Mouse (Mus musculus): Measurements from ENCODE around the gene Narfl. TPM values are rescaled to one million over a fixed set of nuclear protein-coding genes. Genes with fewer than 3 reads are reported as not detected.

The Narfl gene
- total RNA-seq, 1 experiment: 27.0 TPM

DNA sequence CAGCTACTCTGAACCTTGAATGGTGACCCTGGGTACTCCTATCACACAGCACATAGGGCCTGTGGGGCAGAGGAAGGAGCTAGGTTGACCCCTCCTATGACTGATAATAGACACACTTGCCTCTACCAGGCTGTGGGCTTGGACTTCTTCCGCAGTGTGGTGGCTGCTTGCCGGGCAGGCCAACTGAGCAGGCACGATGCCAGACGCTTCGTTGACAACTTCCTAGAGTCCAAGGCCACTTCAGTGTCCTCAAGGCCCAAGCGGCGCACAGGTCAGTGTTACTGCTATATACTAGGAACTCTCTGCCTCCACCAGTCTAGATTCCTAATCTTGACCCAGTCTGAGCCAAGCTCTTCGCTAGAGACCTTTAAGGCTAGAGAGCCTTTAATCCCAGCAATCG is 29.7 kb upstream of the Narfl start:
- no peak overlapping the region for H3K4me3 ChIP-seq (ENCODE audit: insufficient read depth in 1 of 2, low read depth in 1 of 2, low read length in 2 of 2, poor library complexity in 1 of 2, severe bottlenecking in 1 of 2)
- no peaks in the 10 kb centered on the region for H3K9me3 ChIP-seq (ENCODE audit: control insufficient read depth, insufficient read depth, low read depth, low read length)
- no peak overlapping the region; the same call in 1 of the 2 replicates for H3K27ac ChIP-seq (ENCODE audit: insufficient read depth, low read depth, low read length, poor library complexity, severe bottlenecking)
- no peak for TF ChIP-seq ZNF384 (IDR thresholded peaks at IDR 0.05; ENCODE audit: low read depth, low read length)
- TF ChIP-seq CHD2 (IDR thresholded peaks at IDR 0.05; ENCODE audit: low read depth, low read length): no peak
- no peak for TF ChIP-seq MAFK (IDR thresholded peaks at IDR 0.05; ENCODE audit: insufficient read depth, low read depth, low read length)
- TF ChIP-seq HCFC1 (IDR thresholded peaks at IDR 0.05; ENCODE audit: borderline replicate concordance, insufficient read depth, low read length): no peak
- TF ChIP-seq ZC3H11A (IDR thresholded peaks at IDR 0.05; ENCODE audit: borderline replicate concordance, low read depth, low read length): no peak
- in situ Hi-C loops (cut with MboI; ENCODE audit: low sequenced_read_pairs in 2 of 2, unreplicated experiment in 2 of 2): no loop called here
- no peak for DNase-seq (ENCODE audit: low read depth, low spot score)
- no peak overlapping the region for H3K9ac ChIP-seq (ENCODE audit: insufficient read depth, low read depth, low read length, poor library complexity, severe bottlenecking)
- no peaks in the 10 kb centered on the region for H3K36me3 ChIP-seq (ENCODE audit: control insufficient read depth, insufficient read depth, low read length, poor library complexity, severe bottlenecking)
- H3K4me1 ChIP-seq (ENCODE audit: control insufficient read depth in 2 of 2, insufficient read depth in 2 of 2, low read length in 2 of 2, poor library complexity in 1 of 2): peaks cover 0 to 3% of the 10 kb centered on the region in 2 experiments; a peak in 1 of 4 replicates

DNA sequence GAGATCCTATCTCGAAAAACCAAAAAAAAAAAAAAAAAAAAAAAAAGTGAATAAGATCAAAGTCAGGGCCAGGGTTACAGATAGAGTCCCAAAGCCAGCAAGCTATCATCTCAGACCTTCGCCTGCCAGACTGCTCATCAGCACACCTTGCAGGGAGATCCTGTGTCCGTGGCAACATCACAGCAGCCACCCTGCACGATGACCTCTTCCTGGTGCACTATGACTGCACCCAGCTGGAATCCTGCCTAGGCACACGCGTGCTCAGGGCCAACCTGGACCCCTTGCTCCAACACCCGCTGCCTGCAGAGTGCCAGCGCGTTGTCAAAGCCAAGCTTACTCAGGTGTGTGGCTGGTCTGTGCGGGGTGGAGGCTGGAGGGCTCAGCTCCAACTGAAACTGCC is 29.3 kb upstream of the Narfl start:
- no peak for DNase-seq (ENCODE audit: low read depth, low spot score)
- H3K9ac ChIP-seq (ENCODE audit: insufficient read depth, low read depth, low read length, poor library complexity, severe bottlenecking): no peak overlapping the region
- H3K4me1 ChIP-seq (ENCODE audit: control insufficient read depth in 2 of 2, insufficient read depth in 2 of 2, low read length in 2 of 2, poor library complexity in 1 of 2): peaks cover 0 to 3% of the 10 kb centered on the region in 2 experiments; a peak in 1 of 4 replicates
- H3K4me3 ChIP-seq (ENCODE audit: insufficient read depth in 1 of 2, low read depth in 1 of 2, low read length in 2 of 2, poor library complexity in 1 of 2, severe bottlenecking in 1 of 2): no peak overlapping the region
- in situ Hi-C loops (cut with MboI; ENCODE audit: low sequenced_read_pairs in 2 of 2, unreplicated experiment in 2 of 2): no loop called here
- H3K36me3 ChIP-seq (ENCODE audit: control insufficient read depth, insufficient read depth, low read length, poor library complexity, severe bottlenecking): no peaks in the 10 kb centered on the region
- no peaks in the 10 kb centered on the region for H3K9me3 ChIP-seq (ENCODE audit: control insufficient read depth, insufficient read depth, low read depth, low read length)
- TF ChIP-seq MAFK (IDR thresholded peaks at IDR 0.05; ENCODE audit: insufficient read depth, low read depth, low read length): no peak
- TF ChIP-seq HCFC1 (IDR thresholded peaks at IDR 0.05; ENCODE audit: borderline replicate concordance, insufficient read depth, low read length): no peak
- no peak for TF ChIP-seq ZC3H11A (IDR thresholded peaks at IDR 0.05; ENCODE audit: borderline replicate concordance, low read depth, low read length)
- no peak for TF ChIP-seq CHD2 (IDR thresholded peaks at IDR 0.05; ENCODE audit: low read depth, low read length)
- no peak for TF ChIP-seq ZNF384 (IDR thresholded peaks at IDR 0.05; ENCODE audit: low read depth, low read length)
- H3K27ac ChIP-seq (ENCODE audit: insufficient read depth, low read depth, low read length, poor library complexity, severe bottlenecking): no peak overlapping the region

DNA sequence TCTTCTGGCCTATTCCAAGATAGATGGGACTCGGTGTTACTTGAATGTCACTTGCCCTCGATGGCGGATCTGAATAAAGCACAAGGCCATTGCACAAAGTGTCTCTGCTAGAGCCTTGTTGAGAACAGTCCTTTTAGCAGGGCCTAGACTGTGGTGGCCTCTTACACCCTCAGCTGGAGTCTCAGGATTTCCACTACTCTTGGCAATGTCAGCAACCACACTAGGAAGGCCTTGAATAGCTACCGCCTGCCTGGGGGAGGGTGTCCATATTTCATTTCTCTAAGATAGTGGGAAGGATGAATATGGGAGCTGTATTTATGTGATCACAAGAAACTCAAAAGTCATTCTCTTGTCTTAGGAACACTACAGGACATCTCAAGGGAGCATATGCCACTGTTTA is 25.3 kb upstream of the Narfl start:
- Histone ChIP-seq H3K9ac (ENCODE audit: insufficient read depth, low read depth, low read length, poor library complexity, severe bottlenecking) (no peak overlapping the region), H3K27ac (ENCODE audit: insufficient read depth, low read depth, low read length, poor library complexity, severe bottlenecking) (no peak overlapping the region), H3K9me3 (ENCODE audit: control insufficient read depth, insufficient read depth, low read depth, low read length) (no peaks in the 10 kb centered on the region), H3K4me3 (ENCODE audit: insufficient read depth in 1 of 2, low read depth in 1 of 2, low read length in 2 of 2, poor library complexity in 1 of 2, severe bottlenecking in 1 of 2) (no peak overlapping the region), H3K36me3 (ENCODE audit: control insufficient read depth, insufficient read depth, low read length, poor library complexity, severe bottlenecking) (no peaks in the 10 kb centered on the region), H3K4me1 (ENCODE audit: control insufficient read depth in 2 of 2, insufficient read depth in 2 of 2, low read length in 2 of 2, poor library complexity in 1 of 2) (peaks cover 0 to 3% of the 10 kb centered on the region in 2 experiments; a peak in 1 of 4 replicates)
- DNase-seq (ENCODE audit: low read depth, low spot score): no peak
- in situ Hi-C loops (cut with MboI; ENCODE audit: low sequenced_read_pairs in 2 of 2, unreplicated experiment in 2 of 2): no loop called here
- TF ChIP-seq CHD2 (IDR thresholded peaks at IDR 0.05; ENCODE audit: low read depth, low read length): no peak

DNA sequence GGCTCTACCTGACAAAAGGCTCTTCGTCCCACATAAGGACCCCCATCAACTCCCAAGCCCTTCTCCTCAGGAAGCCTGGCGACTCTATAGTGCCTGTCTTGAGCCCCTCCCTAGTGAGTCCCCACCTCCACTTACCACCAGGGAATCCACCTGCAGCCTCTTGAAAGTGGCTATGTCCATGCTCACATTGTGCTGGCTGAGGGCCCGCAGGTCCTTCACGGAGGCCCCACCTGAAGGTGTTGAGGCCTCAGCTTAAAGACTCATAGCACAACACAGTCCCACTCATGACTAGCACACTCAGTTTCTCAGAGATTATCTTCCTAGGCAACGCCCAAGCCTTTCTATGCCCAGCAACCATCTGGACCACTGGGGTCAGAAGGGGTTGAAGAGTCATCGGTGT is 24.3 kb upstream of the Narfl start:
- in situ Hi-C loops (cut with MboI; ENCODE audit: low sequenced_read_pairs in 2 of 2, unreplicated experiment in 2 of 2): no loop called here
- Histone ChIP-seq H3K4me1 (ENCODE audit: control insufficient read depth in 2 of 2, insufficient read depth in 2 of 2, low read length in 2 of 2, poor library complexity in 1 of 2) (peaks cover 2 to 3% of the 10 kb centered on the region in 2 experiments; a peak in 2 of 4 replicates), H3K27ac (ENCODE audit: insufficient read depth, low read depth, low read length, poor library complexity, severe bottlenecking) (no peak overlapping the region), H3K4me3 (ENCODE audit: insufficient read depth in 1 of 2, low read depth in 1 of 2, low read length in 2 of 2, poor library complexity in 1 of 2, severe bottlenecking in 1 of 2) (no peak overlapping the region), H3K36me3 (ENCODE audit: control insufficient read depth, insufficient read depth, low read length, poor library complexity, severe bottlenecking) (no peaks in the 10 kb centered on the region), H3K9ac (ENCODE audit: insufficient read depth, low read depth, low read length, poor library complexity, severe bottlenecking) (no peak overlapping the region), H3K9me3 (ENCODE audit: control insufficient read depth, insufficient read depth, low read depth, low read length) (no peaks in the 10 kb centered on the region)
- no peak for DNase-seq (ENCODE audit: low read depth, low spot score)
- TF ChIP-seq ZNF384 (IDR thresholded peaks at IDR 0.05; ENCODE audit: low read depth, low read length) (no peak), CHD2 (IDR thresholded peaks at IDR 0.05; ENCODE audit: low read depth, low read length) (no peak), HCFC1 (IDR thresholded peaks at IDR 0.05; ENCODE audit: borderline replicate concordance, insufficient read depth, low read length) (no peak), MAFK (IDR thresholded peaks at IDR 0.05; ENCODE audit: insufficient read depth, low read depth, low read length) (no peak), ZC3H11A (IDR thresholded peaks at IDR 0.05; ENCODE audit: borderline replicate concordance, low read depth, low read length) (no peak)

DNA sequence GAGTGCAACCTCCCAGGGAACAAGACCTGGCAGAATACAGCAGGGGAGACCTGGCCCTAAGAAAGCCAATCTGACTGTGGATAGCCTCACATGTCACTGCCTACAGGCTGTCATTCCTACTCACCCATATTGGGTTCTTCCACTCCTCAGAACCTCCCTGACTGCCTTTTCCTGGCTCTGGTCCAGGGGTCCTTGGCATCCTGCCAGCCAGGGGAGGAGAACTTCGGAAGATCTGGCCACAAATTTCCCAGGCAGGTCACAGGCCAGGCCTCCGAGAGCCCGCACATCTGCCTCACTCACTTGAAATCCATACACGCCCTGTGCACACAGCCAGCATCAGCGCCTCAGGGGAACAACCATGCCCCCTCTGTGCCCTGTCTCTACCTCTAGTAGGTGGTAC is 22.1 kb upstream of the Narfl start:
- DNase-seq (ENCODE audit: low read depth, low spot score): no peak
- H3K9ac ChIP-seq (ENCODE audit: insufficient read depth, low read depth, low read length, poor library complexity, severe bottlenecking): no peak overlapping the region
- H3K36me3 ChIP-seq (ENCODE audit: control insufficient read depth, insufficient read depth, low read length, poor library complexity, severe bottlenecking): no peaks in the 10 kb centered on the region
- in situ Hi-C loops (cut with MboI; ENCODE audit: low sequenced_read_pairs in 2 of 2, unreplicated experiment in 2 of 2): no loop called here
- TF ChIP-seq ZC3H11A (IDR thresholded peaks at IDR 0.05; ENCODE audit: borderline replicate concordance, low read depth, low read length): no peak
- TF ChIP-seq ZNF384 (IDR thresholded peaks at IDR 0.05; ENCODE audit: low read depth, low read length): no peak
- no peak for TF ChIP-seq HCFC1 (IDR thresholded peaks at IDR 0.05; ENCODE audit: borderline replicate concordance, insufficient read depth, low read length)
- no peak overlapping the region for H3K27ac ChIP-seq (ENCODE audit: insufficient read depth, low read depth, low read length, poor library complexity, severe bottlenecking)
- H3K4me3 ChIP-seq (ENCODE audit: insufficient read depth in 1 of 2, low read depth in 1 of 2, low read length in 2 of 2, poor library complexity in 1 of 2, severe bottlenecking in 1 of 2): no peak overlapping the region
- H3K4me1 ChIP-seq (ENCODE audit: control insufficient read depth in 2 of 2, insufficient read depth in 2 of 2, low read length in 2 of 2, poor library complexity in 1 of 2): peaks cover 11 to 13% of the 10 kb centered on the region in 2 experiments
- no peaks in the 10 kb centered on the region for H3K9me3 ChIP-seq (ENCODE audit: control insufficient read depth, insufficient read depth, low read depth, low read length)

Measured in ES-E14 (cell line).